Mouse (Mus musculus): ENCODE data around the gene Gm20605.

DNA sequence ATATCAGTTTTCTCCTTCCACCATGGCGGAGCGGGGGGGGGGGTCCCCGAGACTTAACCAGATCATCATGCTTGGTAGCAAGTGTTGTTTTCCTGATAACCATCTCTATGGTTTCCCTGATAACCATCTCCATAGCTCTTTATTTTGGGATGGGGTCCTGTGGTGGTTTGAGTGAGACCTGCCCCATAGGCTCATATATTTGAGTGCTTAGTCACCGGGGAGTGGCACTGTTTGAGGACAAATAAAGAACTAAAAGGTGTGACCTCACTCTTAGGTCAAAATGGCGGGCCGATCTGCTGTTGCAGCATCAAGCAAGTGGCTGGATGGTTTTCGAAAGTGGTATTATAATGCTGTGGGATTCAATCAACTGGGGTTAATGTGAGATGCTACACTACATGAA lies 13.6 kb upstream of the Gm20605 start:
- TF ChIP-seq CTCF (IDR thresholded peaks at IDR 0.05; ENCODE audit: low read depth): no peak
- TF ChIP-seq EP300 (IDR thresholded peaks at IDR 0.05; ENCODE audit: low read depth): no peak

All from liver, postnatal 0 days (tissue).